Mouse (Mus musculus): Measurements from ENCODE around the gene Myog. TPM values are rescaled to one million over a fixed set of nuclear protein-coding genes. Genes with fewer than 3 reads are reported as not detected.

Myog gene
- total RNA-seq, 2 experiments from 2014 or later, result not detected

GRCm38 (mm10) chr1:134282342-134282741 is 7.4 kb upstream of the Myog start:
- DNase-seq (ENCODE audit: extremely low spot score in 1 of 2, low spot score in 1 of 2), result no peak

DNA sequence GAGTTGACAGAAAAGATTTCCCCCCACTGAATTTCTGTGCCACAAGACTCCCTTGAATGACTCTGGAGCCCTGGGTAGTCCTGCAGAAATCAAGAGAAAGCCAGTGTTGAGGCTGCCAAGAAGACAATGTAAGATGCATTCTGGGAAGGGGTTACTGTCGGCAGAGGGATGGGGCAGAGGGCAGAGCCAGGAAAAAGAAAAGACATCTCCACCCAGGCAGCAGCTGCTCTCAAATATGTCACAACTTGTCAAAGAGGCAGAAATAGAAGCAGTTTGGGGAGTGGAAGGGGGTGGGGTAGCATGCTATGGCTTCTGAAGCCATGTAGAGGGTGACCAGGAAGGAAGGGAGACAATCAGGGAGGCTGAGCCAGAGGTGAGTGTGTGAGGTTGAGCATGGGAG is 6.7 kb upstream of the Myog start:
- no peak for DNase-seq (ENCODE audit: extremely low spot score in 1 of 2, low spot score in 1 of 2)

DNA sequence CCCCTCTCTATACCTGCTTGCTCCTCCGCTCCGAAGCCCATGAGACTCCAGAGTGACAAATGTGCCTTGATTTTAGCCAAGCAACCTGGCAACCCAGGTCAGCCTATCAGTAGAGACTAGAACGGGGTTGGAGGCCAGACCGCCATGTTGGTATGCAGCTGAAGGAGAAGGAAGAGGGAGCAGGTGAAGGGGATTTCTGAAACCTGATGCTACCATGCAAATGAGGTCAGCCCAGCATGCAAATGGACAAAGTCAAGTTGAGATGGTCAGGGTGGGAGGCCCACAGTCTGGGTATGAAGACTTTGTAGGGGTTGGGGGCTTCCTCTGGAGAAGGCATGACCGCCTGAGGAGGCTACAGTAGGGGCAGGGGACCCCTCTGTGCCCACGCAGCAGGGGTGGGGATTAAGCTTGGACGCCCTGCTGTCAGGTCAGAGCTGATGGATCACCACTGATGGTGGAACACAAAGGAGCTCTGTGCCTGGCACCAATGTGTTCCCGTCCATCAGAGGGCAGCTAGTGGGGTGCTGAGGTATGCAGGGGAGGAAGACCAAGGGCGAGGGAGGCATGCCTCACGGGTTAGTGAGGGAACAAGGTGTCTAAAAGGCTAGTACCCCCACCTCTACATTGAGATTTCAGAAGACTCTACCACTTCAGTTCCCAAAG is 4.2 kb upstream of the Myog start:
- no peak for DNase-seq (ENCODE audit: extremely low spot score in 1 of 2, low spot score in 1 of 2)

DNA sequence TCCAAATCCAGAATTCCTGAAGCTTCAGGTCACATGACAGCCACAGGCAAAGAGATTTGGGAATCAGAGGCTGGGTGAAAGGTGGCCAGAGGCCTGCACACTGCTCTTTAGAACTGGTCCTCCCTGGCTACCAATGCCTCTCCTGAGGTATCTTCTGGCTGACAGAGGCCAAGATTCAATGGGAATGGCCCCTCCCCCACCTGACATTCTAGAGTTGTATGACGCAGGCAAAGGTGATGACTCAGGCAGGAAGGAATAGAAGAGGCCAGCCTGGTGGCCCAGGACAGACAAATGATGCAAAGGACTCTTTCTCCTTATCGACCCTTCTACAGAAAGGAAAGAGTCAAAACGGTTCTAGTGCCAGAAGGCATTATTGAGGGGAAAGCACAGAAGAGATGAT is 1.6 kb upstream of the Myog start:
- no peak for DNase-seq (ENCODE audit: extremely low spot score in 1 of 2, low spot score in 1 of 2)

DNA sequence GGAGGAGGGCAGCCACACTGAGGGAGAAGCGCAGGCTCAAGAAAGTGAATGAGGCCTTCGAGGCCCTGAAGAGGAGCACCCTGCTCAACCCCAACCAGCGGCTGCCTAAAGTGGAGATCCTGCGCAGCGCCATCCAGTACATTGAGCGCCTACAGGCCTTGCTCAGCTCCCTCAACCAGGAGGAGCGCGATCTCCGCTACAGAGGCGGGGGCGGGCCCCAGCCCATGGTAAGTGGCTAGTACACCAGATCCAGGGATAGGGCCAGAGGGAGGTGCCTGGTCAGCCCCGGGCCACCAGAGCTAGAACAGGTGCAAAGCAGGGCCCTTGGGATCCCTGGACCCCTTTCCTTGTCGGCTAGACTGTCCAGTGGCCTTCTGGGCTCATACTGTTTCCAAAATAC is 511 bp downstream of the Myog start:
- DNase-seq (ENCODE audit: extremely low spot score in 1 of 2, low spot score in 1 of 2), result no peak

GRCm38 (mm10) chr1:134290909-134291308 is 1.1 kb downstream of the Myog start:
- no peak for DNase-seq (ENCODE audit: extremely low spot score in 1 of 2, low spot score in 1 of 2)

DNA sequence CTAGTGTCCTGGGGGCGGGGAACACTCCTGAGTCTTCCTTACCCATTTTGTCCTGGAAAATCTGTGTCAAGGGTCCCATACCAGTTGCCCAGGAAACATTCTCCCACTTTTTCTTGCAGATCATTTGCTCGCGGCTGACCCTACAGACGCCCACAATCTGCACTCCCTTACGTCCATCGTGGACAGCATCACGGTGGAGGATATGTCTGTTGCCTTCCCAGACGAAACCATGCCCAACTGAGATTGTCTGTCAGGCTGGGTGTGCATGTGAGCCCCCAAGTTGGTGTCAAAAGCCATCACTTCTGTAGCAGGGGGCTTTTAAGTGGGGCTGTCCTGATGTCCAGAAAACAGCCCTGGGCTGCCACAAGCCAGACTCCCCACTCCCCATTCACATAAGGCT is 1.8 kb downstream of the Myog start:
- DNase-seq (ENCODE audit: extremely low spot score in 1 of 2, low spot score in 1 of 2), result no peak

DNA sequence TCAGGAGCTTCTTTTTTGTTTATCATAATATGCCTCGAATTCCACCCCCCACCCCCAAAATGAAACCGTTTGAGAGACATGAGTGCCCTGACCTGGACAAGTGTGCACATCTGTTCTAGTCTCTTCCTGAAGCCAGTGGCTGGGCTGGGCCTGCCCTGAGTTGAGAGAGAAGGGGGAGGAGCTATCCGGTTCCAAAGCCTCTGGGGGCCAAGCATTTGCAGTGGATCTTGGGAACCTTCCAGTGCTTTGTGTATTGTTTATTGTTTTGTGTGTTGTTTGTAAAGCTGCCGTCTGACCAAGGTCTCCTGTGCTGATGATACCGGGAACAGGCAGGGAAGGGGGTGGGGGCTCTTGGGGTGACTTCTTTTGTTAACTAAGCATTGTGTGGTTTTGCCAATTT is 2.3 kb downstream of the Myog start:
- DNase-seq (ENCODE audit: extremely low spot score in 1 of 2, low spot score in 1 of 2), result no peak

DNA sequence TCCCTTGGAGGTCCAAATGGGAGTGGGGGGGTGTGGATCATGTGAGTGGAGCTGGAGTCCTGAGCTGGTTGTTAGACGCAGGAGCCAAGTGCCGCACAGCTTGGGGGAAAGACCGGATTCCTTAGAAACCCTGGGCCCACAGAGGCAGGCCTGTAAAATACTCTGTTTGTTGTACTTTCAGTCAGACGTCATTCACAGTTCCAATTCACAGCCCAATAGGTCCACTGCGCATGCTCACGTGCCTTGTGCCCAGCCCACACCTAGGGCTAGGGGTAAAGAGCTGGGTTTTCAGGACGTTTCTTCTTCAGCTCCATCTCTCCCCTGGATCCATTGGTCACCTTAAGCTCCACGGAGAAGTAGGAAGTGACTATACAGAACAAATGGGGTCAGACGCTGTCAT is 2.8 kb downstream of the Myog start:
- no peak for DNase-seq (ENCODE audit: extremely low spot score in 1 of 2, low spot score in 1 of 2)

GRCm38 (mm10) chr1:134293276-134293675 is 3.5 kb downstream of the Myog start:
- DNase-seq (ENCODE audit: extremely low spot score in 1 of 2, low spot score in 1 of 2), result no peak

- DNase-seq (ENCODE audit: extremely low spot score in 1 of 2, low spot score in 1 of 2), result no peak
Observed at GRCm38 (mm10) chr1:134293738-134294604, 4.2 kb downstream of the Myog start.

DNA sequence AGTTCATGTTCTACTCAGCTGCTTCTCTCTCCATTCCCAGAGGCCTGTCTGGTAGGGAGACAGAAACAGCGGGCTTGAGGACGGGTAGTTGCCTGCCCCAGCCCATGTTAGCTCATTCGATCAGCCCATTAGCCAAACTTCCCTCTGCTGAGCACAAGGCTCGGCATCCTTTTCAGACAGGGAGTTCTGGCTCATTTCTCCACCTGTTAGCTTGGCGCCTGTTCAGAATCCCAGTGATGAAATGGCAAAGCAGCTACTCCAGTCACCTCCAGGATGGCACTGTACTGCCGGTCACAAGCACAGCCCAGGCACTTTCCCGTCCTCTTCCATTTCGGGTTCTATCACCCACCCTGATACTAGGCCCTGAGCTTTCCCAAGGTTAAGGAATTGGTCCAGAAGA is 7.5 kb downstream of the Myog start:
- peak in 1 of 2 experiments; percentile 53 for DNase-seq (ENCODE audit: extremely low spot score in 1 of 2, low spot score in 1 of 2)

DNA sequence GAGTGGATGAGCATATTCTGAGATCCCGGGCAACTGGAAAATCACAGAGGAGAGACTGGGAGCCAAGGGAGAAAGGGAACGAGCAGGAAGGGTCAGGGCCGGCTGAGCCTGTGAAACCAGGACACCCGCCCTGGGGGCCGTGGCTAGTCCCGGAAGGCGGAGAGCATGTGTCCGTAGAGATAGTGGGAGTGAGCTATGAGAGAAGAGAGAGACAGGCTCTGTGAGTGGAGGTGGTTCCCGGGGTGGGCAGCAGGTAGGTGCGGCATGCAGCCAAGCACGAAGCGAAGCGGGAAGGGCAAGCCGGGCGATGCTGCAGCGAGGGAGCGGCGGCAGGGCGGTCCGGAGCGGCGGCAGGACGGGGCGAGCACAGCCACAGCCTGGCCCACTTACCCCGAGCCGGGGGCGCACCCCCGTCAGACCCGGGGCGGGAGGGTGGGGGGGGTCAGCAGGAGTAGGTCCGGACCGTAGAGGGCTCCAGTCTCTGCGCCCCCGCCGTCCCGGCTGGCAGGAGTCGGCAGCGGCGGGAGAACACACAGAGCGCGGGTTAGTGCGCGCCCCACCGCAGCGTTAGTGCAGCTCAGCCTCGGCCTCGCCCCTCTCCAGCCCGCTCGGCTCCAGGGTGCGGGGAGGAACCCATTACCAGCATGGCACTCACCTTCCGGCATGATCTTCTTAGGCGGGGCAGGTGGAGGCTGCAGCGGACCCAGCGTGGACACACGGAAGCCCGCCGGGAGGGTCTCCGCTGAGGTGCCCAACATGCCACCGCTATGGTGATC is 9.0 kb downstream of the Myog start:
- no peak for DNase-seq (ENCODE audit: extremely low spot score in 1 of 2, low spot score in 1 of 2)

- DNase-seq (ENCODE audit: extremely low spot score in 1 of 2, low spot score in 1 of 2), result no peak
Observed at GRCm38 (mm10) chr1:134302568-134303238, 12.9 kb downstream of the Myog start.

DNA sequence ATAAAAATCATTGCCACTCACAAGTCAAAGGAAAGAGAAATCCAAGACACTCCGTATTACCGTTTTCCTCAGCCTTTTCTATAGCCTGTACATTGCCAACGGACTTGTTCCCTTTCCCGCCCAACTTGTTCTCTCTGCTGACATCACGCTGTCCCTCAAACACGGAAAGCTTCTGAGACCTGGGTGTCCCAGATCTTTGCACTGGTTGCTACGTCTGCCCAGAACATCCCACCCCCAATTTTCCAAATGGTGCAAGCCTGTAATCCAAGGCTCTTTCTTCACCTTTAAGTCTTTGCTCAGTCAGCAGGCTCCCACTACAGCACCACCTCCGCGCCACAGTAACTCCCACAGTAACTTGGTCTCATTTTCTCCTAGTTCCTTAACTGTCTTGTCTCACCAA is 15.2 kb downstream of the Myog start:
- no peak for DNase-seq (ENCODE audit: extremely low spot score in 1 of 2, low spot score in 1 of 2)

- no peak for DNase-seq (ENCODE audit: extremely low spot score in 1 of 2, low spot score in 1 of 2)
Observed at GRCm38 (mm10) chr1:134307409-134307808, 17.6 kb downstream of the Myog start.

DNA sequence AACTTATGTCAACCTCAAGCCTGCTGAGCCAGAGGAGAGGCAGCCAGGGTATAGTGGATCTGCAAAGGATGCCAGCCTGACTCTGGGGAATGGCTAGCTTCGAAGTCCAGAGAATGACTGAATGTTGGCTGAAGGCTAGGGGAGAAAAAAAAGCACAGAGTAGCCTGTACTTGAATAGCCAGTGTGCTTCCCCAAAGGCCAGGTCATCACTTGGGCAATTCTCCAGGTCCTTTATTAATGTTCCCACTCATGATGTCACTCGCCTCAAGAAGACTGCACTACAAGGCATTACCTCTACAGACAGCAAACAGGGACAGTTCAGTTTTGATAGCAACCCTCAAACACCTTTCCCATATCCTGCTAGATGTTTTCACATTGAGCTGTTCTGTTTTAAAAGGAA is 20.5 kb downstream of the Myog start:
- no peak for DNase-seq (ENCODE audit: extremely low spot score in 1 of 2, low spot score in 1 of 2)

- DNase-seq (ENCODE audit: extremely low spot score in 1 of 2, low spot score in 1 of 2), result no peak
Observed at GRCm38 (mm10) chr1:134310729-134311128, 20.9 kb downstream of the Myog start.

DNA sequence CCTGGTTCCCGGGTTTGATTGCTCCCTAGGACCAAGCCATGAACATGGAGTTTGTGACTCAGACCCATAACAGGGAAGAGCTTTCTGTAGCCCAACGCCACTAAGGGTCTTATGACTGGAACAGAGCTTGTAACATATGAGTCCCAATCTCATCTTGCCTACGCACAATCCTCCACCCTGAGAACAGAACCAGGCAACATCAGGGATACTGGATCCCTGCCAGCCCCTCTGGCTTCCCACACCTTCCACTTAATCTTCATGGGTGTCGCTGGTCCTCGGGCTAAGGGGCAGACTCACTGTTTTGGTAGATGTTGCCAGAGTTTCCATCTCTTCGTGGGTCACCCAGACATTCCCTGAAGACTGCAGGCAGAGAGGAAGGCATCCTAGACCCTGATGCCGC is 22.0 kb downstream of the Myog start:
- DNase-seq (ENCODE audit: extremely low spot score in 1 of 2, low spot score in 1 of 2), result peak in 1 of 2 experiments; percentile 36

DNA sequence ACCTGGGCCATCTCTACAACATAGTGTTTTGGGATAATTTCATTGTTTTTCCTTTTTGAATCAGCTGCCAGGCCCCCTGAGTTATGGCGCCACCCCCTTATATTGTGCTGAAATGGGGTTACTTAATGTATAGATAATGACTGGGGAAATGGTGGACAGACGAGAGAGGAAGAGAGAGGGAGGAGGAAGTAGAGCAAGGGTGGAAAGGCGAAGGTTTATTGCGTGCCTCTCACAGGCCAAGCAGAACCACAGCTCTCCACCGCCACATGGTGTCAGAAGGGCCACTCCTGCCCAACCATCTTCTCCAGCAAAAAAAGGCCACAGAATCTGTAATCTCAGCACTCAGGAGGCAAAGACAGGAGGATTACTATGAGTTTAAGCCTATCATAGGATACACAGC is 25.4 kb downstream of the Myog start:
- DNase-seq (ENCODE audit: extremely low spot score in 1 of 2, low spot score in 1 of 2), result no peak

DNA sequence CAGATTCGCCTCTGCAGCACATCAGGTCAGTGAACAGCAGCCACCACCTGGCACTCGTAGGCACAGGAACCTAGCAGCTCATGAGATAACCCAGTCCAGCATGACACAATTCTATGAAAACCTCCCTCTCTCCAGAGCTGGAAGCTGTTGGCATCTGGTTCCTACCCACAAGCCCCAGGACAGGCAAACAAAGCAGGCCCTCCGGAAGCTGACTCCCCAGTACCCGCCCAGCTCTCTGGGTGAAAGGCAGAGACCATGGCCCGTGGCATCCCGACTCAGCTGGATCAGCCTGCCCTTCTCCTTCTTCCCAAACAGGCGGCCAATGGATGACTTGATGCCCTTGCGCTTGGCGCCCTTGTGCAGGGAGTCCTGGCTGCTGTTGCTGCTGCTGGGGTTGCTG is 26.6 kb downstream of the Myog start:
- no peak for DNase-seq (ENCODE audit: extremely low spot score in 1 of 2, low spot score in 1 of 2)
